Mouse (Mus musculus) stomach, embryonic 14.5 days (tissue): ENCODE data around the gene Syt13. TPM values are rescaled to one million over a fixed set of nuclear protein-coding genes. Genes with fewer than 3 reads are reported as not detected.

ENCODE experiments used
- ATAC-seq: fragments of 200-750 bp; cut with Nextera tagmentation; 2 replicates; pipeline ENCODE4 v1.8.0; 2017; ENCODE audit warnings: low read depth, moderate TSS enrichment; ENCODE audit not compliant: insufficient number of reproducible peaks, insufficient read depth, low FRiP score
- H3K27ac ChIP-seq: fragments of 300-500 bp; sonication (generic); 2 replicates; pipeline ENCODE4 v1.5.1; 2014; ENCODE audit warnings: mild to moderate bottlenecking, low read length, moderate library complexity, mixed read lengths
- H3K27me3 ChIP-seq: fragments of 300-500 bp; sonication (generic); 2 replicates; pipeline ENCODE4 v1.6.1; 2014; ENCODE audit warnings: low read length, control low read depth, mixed read lengths; ENCODE audit not compliant: control insufficient read depth, insufficient read depth
- H3K36me3 ChIP-seq: fragments of 300-500 bp; sonication (generic); 2 replicates; pipeline ENCODE4 v1.6.1; 2014; ENCODE audit warnings: mild to moderate bottlenecking, control low read depth, low read length, moderate library complexity, mixed read lengths; ENCODE audit not compliant: control insufficient read depth, insufficient read depth
- H3K4me1 ChIP-seq: fragments of 300-500 bp; sonication (generic); 2 replicates; pipeline ENCODE4 v1.6.1; 2014; ENCODE audit warnings: low read length, control low read depth, mixed read lengths; ENCODE audit not compliant: control insufficient read depth, insufficient read depth
- H3K4me2 ChIP-seq: fragments of 300-500 bp; sonication (generic); replicated peaks from 2 replicates; pipeline ENCODE4 v1.6.1; 2014; ENCODE audit warnings: low read depth, low read length, control low read depth
- H3K4me3 ChIP-seq: fragments of 300-500 bp; sonication (generic); 2 replicates; pipeline ENCODE4 v1.5.1; 2014; ENCODE audit warnings: low read depth, low read length, control low read depth
- H3K9ac ChIP-seq: fragments of 300-500 bp; sonication (generic); replicated peaks from 2 replicates; pipeline ENCODE4 v1.6.1; 2014; ENCODE audit warnings: low read depth, mild to moderate bottlenecking, control low read depth, low read length, moderate library complexity, mixed read lengths
- H3K9me3 ChIP-seq: fragments of 300-500 bp; sonication (generic); 2 replicates; pipeline ENCODE4 v1.6.1; 2016; ENCODE audit warnings: low read depth, low read length, control low read depth; ENCODE audit not compliant: control insufficient read depth
- WGBS: fragments of 180-500 bp; shearing (Covaris S2); extraction: QIAGEN DNeasy Blood & Tissue Kit; methylation state at CpG from one replicate; pipeline ENCODE4 v1.1.7; 2014; 5-methylcytosine and 5-hydroxymethylcytosine counted together
- polyA plus RNA-seq: library from polyadenylated mRNA; unstranded; fragments of >200 nt; fragmentation: Nextera tagmentation; extraction: Ambion mirVana; gene quantifications from 2 replicates; pipeline ENCODE4 v1.2.1, GENCODE M21; 2014

Syt13 gene
- polyA plus RNA-seq, 1 experiment from 2014 or later, result 7.7 TPM

DNA sequence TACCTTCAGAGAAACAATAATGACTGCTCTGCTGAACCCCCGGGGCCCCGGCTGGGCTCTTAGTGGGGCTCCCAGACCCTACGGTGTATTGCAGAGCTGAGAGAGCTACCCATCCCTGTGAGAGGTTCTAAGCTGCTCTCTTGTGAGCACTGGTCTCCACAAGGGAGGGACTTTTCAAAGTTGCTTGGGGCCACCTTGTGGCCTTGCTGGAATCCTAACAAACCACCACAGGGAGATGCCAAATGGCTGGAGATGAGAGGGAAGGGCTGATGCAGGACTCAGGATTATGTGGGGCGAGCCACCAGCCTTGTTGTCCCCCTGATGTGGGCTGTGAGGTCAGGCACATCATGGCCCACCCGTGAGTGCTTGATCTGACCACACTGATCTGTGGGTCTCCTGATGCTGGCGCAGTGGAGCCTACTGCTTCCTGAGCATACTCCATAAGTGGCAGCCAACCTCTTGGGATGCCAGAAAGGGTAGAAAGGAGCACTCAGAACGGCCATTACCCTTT lies 72.3 kb downstream of the Syt13 start:
- ATAC-seq, result no peak
- peaks cover 12% of the 10 kb centered on the region for H3K4me1 ChIP-seq
- H3K9me3 ChIP-seq, result no peaks in the 10 kb centered on the region
- H3K27me3 ChIP-seq, result no peaks in the 10 kb centered on the region
- H3K4me3 ChIP-seq, result no peak overlapping the region
- no peak overlapping the region for H3K27ac ChIP-seq
- H3K9ac ChIP-seq, result no peak overlapping the region
- WGBS, result 87% methylated on average over 7 of the region's 7 CpGs
- H3K36me3 ChIP-seq, result peaks cover 42% of the 10 kb centered on the region
- H3K4me2 ChIP-seq, result no peak overlapping the region

- WGBS, result 12% methylated on average over 19 of the region's 19 CpGs
- ATAC-seq, result peak; percentile 85
- Histone ChIP-seq H3K9me3 (no peaks in the 10 kb centered on the region), H3K36me3 (peaks cover 46% of the 10 kb centered on the region), H3K4me1 (peaks cover 12% of the 10 kb centered on the region), H3K27ac (peak overlapping the region; percentile 66; the same call in 1 of the 2 replicates), H3K9ac (0 out of 2 replicates have a peak overlapping the region, but pooled peaks have one; percentile 10), H3K4me3 (no peak overlapping the region), H3K4me2 (peak overlapping the region; percentile 16), H3K27me3 (no peaks in the 10 kb centered on the region)
These were observed 73.2 kb downstream of the Syt13 start for GRCm38 (mm10) chr2:92987901-92988631.

DNA sequence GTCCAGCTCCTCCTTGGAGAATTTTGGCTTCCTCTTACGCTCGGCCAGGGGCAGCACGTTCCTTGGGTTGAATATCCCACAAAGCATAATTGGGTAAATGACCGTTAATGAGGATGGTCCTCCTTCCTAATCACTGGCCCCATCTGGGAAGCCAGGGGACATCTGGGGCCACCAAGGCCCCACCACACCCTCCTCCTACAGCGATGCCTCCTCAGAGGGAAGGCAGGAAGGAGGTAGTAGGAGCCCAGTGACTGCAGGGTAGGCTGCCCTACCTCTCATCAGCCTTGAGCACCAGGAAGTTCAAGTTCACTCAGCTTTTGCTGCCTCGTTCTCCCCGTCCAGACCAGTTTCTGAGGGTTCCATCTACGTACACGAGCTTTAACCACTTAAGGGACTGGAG lies 74.7 kb downstream of the Syt13 start:
- Histone ChIP-seq H3K4me2 (no peak overlapping the region), H3K27me3 (no peaks in the 10 kb centered on the region), H3K36me3 (peaks cover 49% of the 10 kb centered on the region), H3K9me3 (no peaks in the 10 kb centered on the region), H3K4me1 (peaks cover 12% of the 10 kb centered on the region), H3K9ac (no peak overlapping the region), H3K27ac (no peak overlapping the region), H3K4me3 (no peak overlapping the region)
- WGBS, result 88% methylated on average over 9 of the region's 9 CpGs
- ATAC-seq, result no peak

DNA sequence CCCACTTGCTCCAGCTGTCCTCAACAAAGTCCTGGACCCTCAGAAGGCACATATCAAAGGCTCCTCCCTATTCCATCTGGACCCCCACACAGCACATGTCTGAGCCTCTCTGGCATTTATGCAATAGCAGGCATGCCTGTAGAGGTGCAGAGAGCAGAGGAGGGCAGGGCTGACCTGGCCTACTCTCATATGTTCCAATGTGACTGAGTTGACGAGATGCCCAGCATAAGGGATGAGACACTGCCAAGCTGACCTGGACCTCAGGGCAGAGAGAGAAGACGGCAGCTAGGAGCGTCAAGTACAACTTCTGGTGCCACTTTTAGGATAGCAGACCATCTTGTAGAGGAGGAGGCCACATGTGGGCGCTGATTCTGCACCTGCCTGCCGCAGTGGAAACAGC lies 77.1 kb downstream of the Syt13 start:
- ATAC-seq, result no peak
- no peaks in the 10 kb centered on the region for H3K27me3 ChIP-seq
- no peak overlapping the region for H3K4me2 ChIP-seq
- H3K9me3 ChIP-seq, result no peaks in the 10 kb centered on the region
- H3K4me1 ChIP-seq, result peaks cover 12% of the 10 kb centered on the region
- no peak overlapping the region for H3K4me3 ChIP-seq
- H3K36me3 ChIP-seq, result peaks cover 34% of the 10 kb centered on the region
- no peak overlapping the region for H3K9ac ChIP-seq
- WGBS, result 89% methylated on average over 5 of the region's 5 CpGs
- no peak overlapping the region for H3K27ac ChIP-seq

DNA sequence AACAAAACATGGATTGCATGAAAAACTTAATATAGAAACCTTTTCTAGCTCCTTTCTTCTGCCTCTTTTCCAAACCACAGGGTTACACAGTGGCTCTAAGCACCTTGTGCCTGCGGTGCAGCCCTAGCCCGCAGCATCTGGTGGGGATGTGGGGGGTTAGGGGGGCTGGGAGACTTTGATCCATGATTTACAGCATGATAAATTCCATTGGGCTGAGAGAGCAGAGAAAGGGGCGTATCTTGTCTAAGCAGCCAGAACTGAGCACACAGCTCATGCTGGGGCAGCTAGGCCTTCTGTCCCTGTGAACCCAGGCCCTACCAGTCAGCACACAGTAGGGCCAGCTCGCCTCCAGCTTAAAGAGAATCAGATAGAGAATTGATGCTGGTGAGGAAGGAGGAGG lies 90.1 kb downstream of the Syt13 start:
- no peak for ATAC-seq
- Histone ChIP-seq H3K9ac (no peak overlapping the region), H3K36me3 (peaks cover 19% of the 10 kb centered on the region), H3K4me3 (no peak overlapping the region), H3K27me3 (no peaks in the 10 kb centered on the region), H3K9me3 (no peaks in the 10 kb centered on the region), H3K4me1 (no peaks in the 10 kb centered on the region), H3K27ac (no peak overlapping the region), H3K4me2 (no peak overlapping the region)
- 38% methylated on average over 4 of the region's 4 CpGs for WGBS

Other genes starting within 250 kb of the Syt13 start
- gene Prdm11, start 131.1 kb downstream of the Syt13 start, polyA plus RNA-seq, result 7.6 and 8.0 TPM in 2 replicates